Mouse (Mus musculus): ENCODE data around the gene Ung. TPM values are rescaled to one million over a fixed set of nuclear protein-coding genes. Genes with fewer than 3 reads are reported as not detected.

Gene Ung
- polyA plus RNA-seq (2014; fragmentation: Nextera tagmentation; extraction: Ambion mirVana): 41.8 and 47.1 TPM in 2 replicates

GRCm38 (mm10) chr5:114130211-114130605, at the start of gene Ung:
Ung (plus strand) TSS chr5:114130386.
- Histone ChIP-seq H3K27me3 (replicated peaks; ENCODE audit: control insufficient read depth, insufficient read depth, low read length) (no peaks in the 10 kb centered on the region), H3K4me2 (peak within 1 kb of the TSS; percentile 94), H3K27ac (ENCODE audit: low read depth, low read length) (peak within 1 kb of the TSS; percentile 77), H3K4me3 (ENCODE audit: low read depth, low read length) (peak within 1 kb of the TSS; percentile 79), H3K9ac (ENCODE audit: low read depth, low read length) (peak within 1 kb of the TSS; percentile 72), H3K36me3 (ENCODE audit: control insufficient read depth, insufficient read depth, low read length) (0 out of 2 replicates have a peak, but pooled peaks cover 4% of the 10 kb centered on the region), H3K4me1 (replicated peaks; ENCODE audit: control insufficient read depth, insufficient read depth, low read length) (peaks cover 41% of the 10 kb centered on the region), H3K9me3 (ENCODE audit: control insufficient read depth, low read length) (no peaks in the 10 kb centered on the region)
- ATAC-seq (replicated peaks; ENCODE audit: low FRiP score) (peak; percentile 24; the same call in 1 of the 2 replicates), DNase-seq (ENCODE audit: low spot score) (no peak)
- WGBS: 2% methylated on average over 27 of the region's 29 CpGs

- H3K27me3 ChIP-seq (replicated peaks; ENCODE audit: control insufficient read depth, insufficient read depth, low read length): no peaks in the 10 kb centered on the region; the same call in 1 of the 2 replicates
- DNase-seq (ENCODE audit: low spot score): no peak
- H3K36me3 ChIP-seq (ENCODE audit: control insufficient read depth, insufficient read depth, low read length): no peaks in the 10 kb centered on the region
- 67% methylated on average over 14 of the region's 14 CpGs for WGBS
- no peak overlapping the region for H3K4me2 ChIP-seq
- no peaks in the 10 kb centered on the region for H3K4me1 ChIP-seq (replicated peaks; ENCODE audit: control insufficient read depth, insufficient read depth, low read length)
- no peaks in the 10 kb centered on the region for H3K9me3 ChIP-seq (ENCODE audit: control insufficient read depth, low read length)
- ATAC-seq (replicated peaks; ENCODE audit: low FRiP score): no peak
- no peak overlapping the region for H3K9ac ChIP-seq (ENCODE audit: low read depth, low read length)
- no peak overlapping the region for H3K4me3 ChIP-seq (ENCODE audit: low read depth, low read length)
- no peak overlapping the region for H3K27ac ChIP-seq (ENCODE audit: low read depth, low read length)
Measured at GRCm38 (mm10) chr5:114085501-114085900, 44.7 kb upstream of the Ung start.

GRCm38 (mm10) chr5:114087875-114088480, 42.2 kb upstream of the Ung start:
- WGBS: 63% methylated on average over 12 of the region's 12 CpGs
- H3K4me2 ChIP-seq: no peak overlapping the region
- no peaks in the 10 kb centered on the region for H3K9me3 ChIP-seq (ENCODE audit: control insufficient read depth, low read length)
- ATAC-seq (replicated peaks; ENCODE audit: low FRiP score): no peak
- H3K4me1 ChIP-seq (replicated peaks; ENCODE audit: control insufficient read depth, insufficient read depth, low read length): no peaks in the 10 kb centered on the region; the same call in 1 of the 2 replicates
- H3K36me3 ChIP-seq (ENCODE audit: control insufficient read depth, insufficient read depth, low read length): no peaks in the 10 kb centered on the region
- H3K9ac ChIP-seq (ENCODE audit: low read depth, low read length): no peak overlapping the region
- H3K27me3 ChIP-seq (replicated peaks; ENCODE audit: control insufficient read depth, insufficient read depth, low read length): peaks cover 10% of the 10 kb centered on the region
- no peak overlapping the region for H3K4me3 ChIP-seq (ENCODE audit: low read depth, low read length)
- H3K27ac ChIP-seq (ENCODE audit: low read depth, low read length): no peak overlapping the region
- no peak for DNase-seq (ENCODE audit: low spot score)

- 28% methylated on average over 7 of the region's 7 CpGs for WGBS
- Histone ChIP-seq H3K4me1 (replicated peaks; ENCODE audit: control insufficient read depth, insufficient read depth, low read length) (no peaks in the 10 kb centered on the region; the same call in 1 of the 2 replicates), H3K27me3 (replicated peaks; ENCODE audit: control insufficient read depth, insufficient read depth, low read length) (peaks cover 10% of the 10 kb centered on the region), H3K4me2 (no peak overlapping the region), H3K9ac (ENCODE audit: low read depth, low read length) (no peak overlapping the region), H3K36me3 (ENCODE audit: control insufficient read depth, insufficient read depth, low read length) (no peaks in the 10 kb centered on the region), H3K9me3 (ENCODE audit: control insufficient read depth, low read length) (no peaks in the 10 kb centered on the region), H3K4me3 (ENCODE audit: low read depth, low read length) (no peak overlapping the region), H3K27ac (ENCODE audit: low read depth, low read length) (no peak overlapping the region)
- no peak for DNase-seq (ENCODE audit: low spot score)
- ATAC-seq (replicated peaks; ENCODE audit: low FRiP score): no peak
Measured at GRCm38 (mm10) chr5:114090421-114091013, 39.7 kb upstream of the Ung start.

GRCm38 (mm10) chr5:114091057-114091807, 39.0 kb upstream of the Ung start, which contains the start of gene Svop:
Svop (minus strand) TSS chr5:114091570.
- peak within 1 kb of the TSS; percentile 51 for H3K4me2 ChIP-seq
- H3K36me3 ChIP-seq (ENCODE audit: control insufficient read depth, insufficient read depth, low read length): no peaks in the 10 kb centered on the region
- peak; percentile 80 for DNase-seq (ENCODE audit: low spot score)
- H3K9me3 ChIP-seq (ENCODE audit: control insufficient read depth, low read length): no peaks in the 10 kb centered on the region
- no peak within 1 kb of the TSS for H3K27ac ChIP-seq (ENCODE audit: low read depth, low read length)
- no peak within 1 kb of the TSS for H3K4me3 ChIP-seq (ENCODE audit: low read depth, low read length)
- 5% methylated on average over 38 of the region's 40 CpGs for WGBS
- H3K9ac ChIP-seq (ENCODE audit: low read depth, low read length): no peak within 1 kb of the TSS
- no peak for ATAC-seq (replicated peaks; ENCODE audit: low FRiP score)
- H3K27me3 ChIP-seq (replicated peaks; ENCODE audit: control insufficient read depth, insufficient read depth, low read length): peaks cover 10% of the 10 kb centered on the region
- no peaks in the 10 kb centered on the region; the same call in 1 of the 2 replicates for H3K4me1 ChIP-seq (replicated peaks; ENCODE audit: control insufficient read depth, insufficient read depth, low read length)

- ATAC-seq (replicated peaks; ENCODE audit: low FRiP score) (peak; percentile 84), DNase-seq (ENCODE audit: low spot score) (peak; percentile 91)
- peak overlapping the region; percentile 91 for H3K9ac ChIP-seq (ENCODE audit: low read depth, low read length)
- WGBS: 9% methylated on average over 37 of the region's 37 CpGs
- peak overlapping the region; percentile 91 for H3K4me3 ChIP-seq (ENCODE audit: low read depth, low read length)
- H3K27me3 ChIP-seq (replicated peaks; ENCODE audit: control insufficient read depth, insufficient read depth, low read length): no peaks in the 10 kb centered on the region; the same call in 1 of the 2 replicates
- H3K4me2 ChIP-seq: peak overlapping the region; percentile 98
- peaks cover 12% of the 10 kb centered on the region for H3K4me1 ChIP-seq (replicated peaks; ENCODE audit: control insufficient read depth, insufficient read depth, low read length)
- H3K36me3 ChIP-seq (ENCODE audit: control insufficient read depth, insufficient read depth, low read length): no peaks in the 10 kb centered on the region
- H3K27ac ChIP-seq (ENCODE audit: low read depth, low read length): peak overlapping the region; percentile 48; the same call in 1 of the 2 replicates
- no peaks in the 10 kb centered on the region for H3K9me3 ChIP-seq (ENCODE audit: control insufficient read depth, low read length)
Measured at GRCm38 (mm10) chr5:114099709-114100389, 30.3 kb upstream of the Ung start.

- Histone ChIP-seq H3K27me3 (replicated peaks; ENCODE audit: control insufficient read depth, insufficient read depth, low read length) (no peaks in the 10 kb centered on the region; the same call in 1 of the 2 replicates), H3K36me3 (ENCODE audit: control insufficient read depth, insufficient read depth, low read length) (no peaks in the 10 kb centered on the region), H3K4me1 (replicated peaks; ENCODE audit: control insufficient read depth, insufficient read depth, low read length) (peaks cover 12% of the 10 kb centered on the region), H3K4me2 (peak overlapping the region; percentile 98), H3K9me3 (ENCODE audit: control insufficient read depth, low read length) (no peaks in the 10 kb centered on the region), H3K4me3 (ENCODE audit: low read depth, low read length) (peak overlapping the region; percentile 91), H3K9ac (ENCODE audit: low read depth, low read length) (peak overlapping the region; percentile 91), H3K27ac (ENCODE audit: low read depth, low read length) (peak overlapping the region; percentile 48; the same call in 1 of the 2 replicates)
- WGBS: 4% methylated on average over 49 of the region's 64 CpGs
- DNase-seq (ENCODE audit: low spot score) (peak; percentile 41), ATAC-seq (replicated peaks; ENCODE audit: low FRiP score) (peak; percentile 60)
Measured at GRCm38 (mm10) chr5:114100390-114101099, 29.6 kb upstream of the Ung start.

- ATAC-seq (replicated peaks; ENCODE audit: low FRiP score): no peak
Measured at GRCm38 (mm10) chr5:114101873-114102272, 28.3 kb upstream of the Ung start.

More at GRCm38 (mm10) chr5:114101873-114102272, 28.3 kb upstream of the Ung start:
- H3K4me3 ChIP-seq (ENCODE audit: low read depth, low read length): no peak overlapping the region
- peaks cover 12% of the 10 kb centered on the region for H3K4me1 ChIP-seq (replicated peaks; ENCODE audit: control insufficient read depth, insufficient read depth, low read length)
- no peak for DNase-seq (ENCODE audit: low spot score)
- peaks cover 2% of the 10 kb centered on the region; the same call in 1 of the 2 replicates for H3K36me3 ChIP-seq (ENCODE audit: control insufficient read depth, insufficient read depth, low read length)
- H3K4me2 ChIP-seq: no peak overlapping the region
- no peaks in the 10 kb centered on the region for H3K9me3 ChIP-seq (ENCODE audit: control insufficient read depth, low read length)
- WGBS: 87% methylated on average over 4 of the region's 4 CpGs
- H3K27ac ChIP-seq (ENCODE audit: low read depth, low read length): no peak overlapping the region
- no peaks in the 10 kb centered on the region; the same call in 1 of the 2 replicates for H3K27me3 ChIP-seq (replicated peaks; ENCODE audit: control insufficient read depth, insufficient read depth, low read length)
- no peak overlapping the region for H3K9ac ChIP-seq (ENCODE audit: low read depth, low read length)

Data from liver, embryonic 11.5 days (tissue).